Mouse (Mus musculus): ENCODE results near the gene Rai1. TPM values are rescaled to one million over a fixed set of nuclear protein-coding genes. Genes with fewer than 3 reads are reported as not detected.

The Rai1 gene
- total and polyA plus RNA-seq, 3 experiments: 26.3 to 101 (median 56.7) TPM

- Histone ChIP-seq H3K4me3 (ENCODE audit: control insufficient read depth in 1 of 2, insufficient read depth in 1 of 2, low read depth in 2 of 2, low read length in 2 of 2) (no peak overlapping the region), H3K36me3 (ENCODE audit: control insufficient read depth in 1 of 2, insufficient read depth in 2 of 2, low read length in 2 of 2) (peaks cover 0 to 7% of the 10 kb centered on the region in 2 experiments; a peak in 1 of 4 replicates), H3K27ac (ENCODE audit: control insufficient read depth, low read depth, low read length) (no peak overlapping the region), H3K9me3 (replicated peaks; ENCODE audit: insufficient read depth, low read length) (no peaks in the 10 kb centered on the region), H3K9ac (ENCODE audit: control insufficient read depth, low read depth, low read length, poor library complexity, severe bottlenecking) (no peak overlapping the region), H3K27me3 (ENCODE audit: control insufficient read depth in 1 of 2, insufficient read depth in 2 of 2, low read length in 2 of 2) (no peaks in the 10 kb centered on the region), H3K79me2 (ENCODE audit: control insufficient read depth, insufficient read depth, low read length, poor library complexity) (no peaks in the 10 kb centered on the region), H3K4me1 (ENCODE audit: control insufficient read depth in 1 of 2, insufficient read depth in 2 of 2, low read length in 2 of 2) (peaks cover 0 to 3% of the 10 kb centered on the region in 2 experiments; a peak in 1 of 4 replicates)
- no peak for DNase-seq (ENCODE audit: low read depth, low spot score)
- TF ChIP-seq POLR2A (IDR thresholded peaks at IDR 0.05; ENCODE audit: control insufficient read depth in 1 of 2, insufficient read depth in 1 of 2, low read depth in 1 of 2, low read length in 2 of 2, poor library complexity in 1 of 2) (0 out of 4 replicates have a peak, but pooled peaks of 1 of the 2 experiments have one; percentile 4), GABPA (IDR thresholded peaks at IDR 0.05; ENCODE audit: low read depth, low read length) (no peak)
Measured at GRCm38 (mm10) chr11:60184346-60185325, 79.8 kb downstream of the Rai1 start.

DNA sequence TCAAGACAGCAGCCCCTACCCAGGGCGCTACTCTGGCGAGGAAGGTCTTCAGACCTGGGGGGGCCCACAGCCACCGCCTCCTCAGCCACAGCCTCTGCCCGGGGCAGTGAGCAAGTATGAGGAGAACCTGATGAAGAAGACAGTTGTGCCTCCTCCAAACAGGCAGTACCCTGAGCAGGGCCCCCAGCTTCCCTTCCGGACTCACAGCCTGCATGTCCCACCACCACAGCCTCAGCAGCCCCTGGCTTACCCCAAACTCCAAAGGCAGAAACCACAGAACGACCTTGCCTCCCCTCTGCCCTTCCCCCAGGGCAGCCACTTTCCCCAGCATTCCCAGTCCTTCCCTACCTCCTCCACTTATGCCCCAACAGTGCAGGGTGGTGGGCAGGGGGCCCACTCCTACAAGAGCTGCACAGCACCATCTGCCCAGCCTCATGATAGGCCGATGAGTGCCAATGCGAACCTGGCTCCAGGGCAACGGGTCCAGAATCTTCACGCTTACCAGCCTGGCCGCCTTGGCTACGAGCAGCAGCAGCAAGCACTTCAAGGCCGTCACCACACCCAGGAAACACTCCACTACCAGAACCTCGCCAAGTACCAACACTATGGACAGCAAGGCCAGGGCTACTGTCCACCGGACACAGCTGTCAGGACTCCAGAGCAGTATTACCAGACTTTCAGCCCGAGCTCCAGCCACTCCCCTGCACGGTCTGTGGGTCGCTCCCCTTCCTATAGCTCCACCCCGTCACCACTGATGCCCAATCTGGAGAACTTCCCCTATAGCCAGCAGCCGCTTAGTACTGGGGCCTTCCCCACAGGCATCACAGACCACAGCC lies 80.8 kb downstream of the Rai1 start:
- DNase-seq (ENCODE audit: low read depth, low spot score): peak; percentile 57
- Histone ChIP-seq H3K36me3 (ENCODE audit: control insufficient read depth in 1 of 2, insufficient read depth in 2 of 2, low read length in 2 of 2) (peaks cover 0 to 9% of the 10 kb centered on the region in 2 experiments; a peak in 1 of 4 replicates), H3K79me2 (ENCODE audit: control insufficient read depth, insufficient read depth, low read length, poor library complexity) (no peaks in the 10 kb centered on the region), H3K27me3 (ENCODE audit: control insufficient read depth in 1 of 2, insufficient read depth in 2 of 2, low read length in 2 of 2) (no peaks in the 10 kb centered on the region), H3K9me3 (replicated peaks; ENCODE audit: insufficient read depth, low read length) (no peaks in the 10 kb centered on the region), H3K27ac (ENCODE audit: control insufficient read depth, low read depth, low read length) (no peak overlapping the region), H3K4me3 (ENCODE audit: control insufficient read depth in 1 of 2, insufficient read depth in 1 of 2, low read depth in 2 of 2, low read length in 2 of 2) (no peak overlapping the region), H3K9ac (ENCODE audit: control insufficient read depth, low read depth, low read length, poor library complexity, severe bottlenecking) (no peak overlapping the region), H3K4me1 (ENCODE audit: control insufficient read depth in 1 of 2, insufficient read depth in 2 of 2, low read length in 2 of 2) (peaks cover 0 to 3% of the 10 kb centered on the region in 2 experiments; a peak in 1 of 4 replicates)
- TF ChIP-seq USF1 (IDR thresholded peaks at IDR 0.05; ENCODE audit: low read depth, low read length) (no peak), MXI1 (IDR thresholded peaks at IDR 0.05; ENCODE audit: low read depth, low read length) (no peak), HCFC1 (IDR thresholded peaks at IDR 0.05; ENCODE audit: low read depth, low read length) (no peak), ZC3H11A (IDR thresholded peaks at IDR 0.05; ENCODE audit: low read depth, low read length) (no peak), POLR2AphosphoS5 (IDR thresholded peaks at IDR 0.05; ENCODE audit: borderline replicate concordance, low read depth, low read length) (no peak), USF2 (IDR thresholded peaks at IDR 0.05; ENCODE audit: borderline replicate concordance in 1 of 2, insufficient read depth in 1 of 2, low read depth in 1 of 2, low read length in 2 of 2) (no peak), SMC3 (IDR thresholded peaks at IDR 0.05; ENCODE audit: low read depth, low read length) (no peak), KAT2A (conservative IDR thresholded peaks at IDR 0.05; ENCODE audit: low read depth, low read length) (no peak), ZMIZ1 (IDR thresholded peaks at IDR 0.05; ENCODE audit: low read depth, low read length) (no peak), NRF1 (IDR thresholded peaks at IDR 0.05; ENCODE audit: insufficient read depth, low read depth, low read length, poor library complexity, severe bottlenecking) (no peak), GATA1 (IDR thresholded peaks at IDR 0.05; ENCODE audit: low read depth, low read length) (no peak), TCF12 (IDR thresholded peaks at IDR 0.05; ENCODE audit: low read depth, low read length) (no peak), CHD1 (IDR thresholded peaks at IDR 0.05; ENCODE audit: low read depth, low read length) (no peak)

Measured in MEL (cell line).